Mouse (Mus musculus) liver, postnatal 0 days (tissue): Measurements from ENCODE around the gene Lin7b.

ENCODE experiments used
- CTCF ChIP-seq: sonication (generic); IDR thresholded peaks from 2 replicates; pipeline ENCODE4 v1.5.1; 2016; ENCODE audit warnings: antibody characterized with exemption, low read depth
- EP300 ChIP-seq: IDR thresholded peaks from 2 replicates; pipeline ENCODE4 v1.6.1; 2016; ENCODE audit warnings: antibody characterized with exemption, low read depth, mild to moderate bottlenecking

GRCm38 (mm10) chr7:45338161-45338911, 32.0 kb downstream of the Lin7b start:
- TF ChIP-seq EP300, result no peak
- no peak for TF ChIP-seq CTCF
